Mouse (Mus musculus) forelimb bud, embryonic 11.5 days (tissue): ENCODE measurements around the gene Tigd2.
"Not testable (repeated sequence)": the region's sequence is repeated elsewhere in the genome, so short reads cannot be mapped to it uniquely, and the experiment has no call there.

Source experiments
- DNase-seq: peaks from one replicate; pipeline ENCODE4 v3.0.0-alpha.2; 2012; ENCODE audit warnings: low read depth, low spot score

Tigd2 gene

DNA sequence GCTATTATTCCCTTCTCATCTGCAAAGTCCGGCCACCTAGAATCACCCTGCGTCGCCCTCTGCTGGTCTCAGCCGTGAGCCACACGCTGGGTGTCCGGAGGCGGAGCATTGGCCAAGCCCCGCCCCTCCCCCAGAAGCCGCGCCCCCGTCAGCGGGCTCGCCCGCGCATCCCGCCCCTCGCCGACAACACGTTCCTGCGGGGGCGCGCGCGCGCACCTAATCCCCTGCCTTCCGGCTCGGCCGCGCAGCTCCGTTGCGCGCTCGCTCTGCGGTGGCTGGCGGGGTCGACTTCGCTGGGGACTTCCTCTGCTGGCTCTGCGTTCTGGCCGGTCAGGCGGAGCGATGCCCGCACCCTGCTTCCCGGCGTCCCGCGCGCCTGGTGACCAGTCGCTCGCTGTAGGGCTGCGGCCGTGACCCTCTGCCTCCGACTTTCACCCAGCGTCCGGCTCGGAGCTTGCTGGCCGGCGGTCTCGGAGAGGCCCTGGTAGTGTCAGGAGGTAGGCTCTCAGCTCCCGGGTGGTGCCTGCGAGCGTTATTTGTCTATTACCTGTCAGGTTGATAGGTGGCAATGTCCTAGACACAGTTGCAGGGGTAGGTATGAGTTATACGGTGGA, at the start of gene Tigd2:
TSS of gene Tigd2 (plus strand) at position 186 of the 614 bp plus-strand sequence.
- DNase-seq: peak; percentile 89

DNA sequence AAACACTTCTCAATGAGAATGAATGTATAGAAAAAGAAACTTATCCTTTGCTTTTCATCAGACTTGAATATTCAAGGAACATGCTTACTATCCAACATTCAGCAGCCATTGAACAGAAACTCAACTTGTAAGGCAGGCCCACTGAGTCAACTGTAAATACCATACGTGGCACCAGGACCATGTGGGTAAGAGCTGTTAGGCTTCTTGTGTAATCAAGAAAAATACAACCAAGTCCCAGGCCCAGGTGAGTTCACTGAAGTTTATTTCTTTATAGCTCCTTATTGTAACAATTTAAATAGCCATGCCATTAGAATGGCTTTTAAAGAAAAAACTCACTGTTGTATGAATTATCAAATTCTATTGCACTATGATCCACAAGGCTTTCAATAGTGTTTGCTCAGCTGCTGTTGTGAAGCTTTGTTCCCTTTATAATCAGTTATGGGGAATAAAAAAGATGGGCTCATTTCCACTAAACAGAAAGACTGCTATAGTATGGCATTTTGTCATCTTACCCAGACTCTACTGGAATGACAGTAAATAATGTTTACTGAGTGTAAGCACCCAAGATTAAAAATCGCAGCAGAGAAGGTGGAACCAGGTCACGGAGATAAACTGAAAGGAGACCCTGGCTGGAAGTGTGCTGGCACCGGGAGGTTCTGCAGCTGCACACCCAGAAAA, 46.7 kb upstream of the Tigd2 start:
- no peak for DNase-seq

DNA sequence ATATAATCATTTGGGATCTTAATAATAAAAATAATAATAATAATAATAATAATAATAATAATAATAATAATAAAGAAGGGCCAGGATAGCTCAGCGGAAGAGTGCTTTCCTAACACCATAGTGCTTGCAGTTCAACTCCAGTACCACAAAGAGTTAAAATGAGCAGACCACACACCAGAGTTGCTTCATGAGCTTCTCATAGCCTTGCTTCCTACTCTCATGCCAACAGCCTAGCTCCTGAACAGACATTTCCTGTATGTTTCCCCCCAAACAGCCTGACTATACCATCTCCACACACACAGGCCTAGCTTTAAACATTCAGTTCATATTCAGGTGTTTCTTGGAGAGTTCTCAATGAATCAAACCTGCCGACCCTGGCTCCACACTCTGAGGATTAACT, 45.8 kb upstream of the Tigd2 start:
- DNase-seq: no peak

- no peak for DNase-seq
Measured at GRCm38 (mm10) chr6:59163407-59163806, 45.3 kb upstream of the Tigd2 start.

DNA sequence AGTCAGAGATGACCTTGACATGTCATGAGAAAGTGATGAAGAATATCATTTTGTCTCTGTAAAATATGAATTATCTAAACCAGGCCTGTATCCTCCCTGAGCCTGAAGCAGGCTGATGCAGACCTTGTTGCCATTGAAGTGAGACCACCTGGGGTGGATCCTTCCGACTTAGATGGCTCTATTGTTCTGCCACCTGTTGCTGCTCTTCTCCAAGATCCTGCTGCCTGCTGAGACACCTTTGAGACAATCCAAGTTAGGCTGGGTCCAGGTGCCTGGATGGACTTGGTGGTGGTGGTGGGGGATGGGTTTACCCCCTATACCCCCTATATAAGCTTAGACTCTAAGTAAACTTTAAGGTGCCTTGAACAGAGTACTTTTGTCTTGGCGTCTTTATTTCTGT, 39.7 kb upstream of the Tigd2 start:
- no peak for DNase-seq

- DNase-seq: no peak
Measured at GRCm38 (mm10) chr6:59171230-59171629, 37.4 kb upstream of the Tigd2 start.

- no peak for DNase-seq
Measured at GRCm38 (mm10) chr6:59173940-59174339, 34.7 kb upstream of the Tigd2 start.

GRCm38 (mm10) chr6:59178051-59178450, 30.6 kb upstream of the Tigd2 start:
- no peak for DNase-seq

DNA sequence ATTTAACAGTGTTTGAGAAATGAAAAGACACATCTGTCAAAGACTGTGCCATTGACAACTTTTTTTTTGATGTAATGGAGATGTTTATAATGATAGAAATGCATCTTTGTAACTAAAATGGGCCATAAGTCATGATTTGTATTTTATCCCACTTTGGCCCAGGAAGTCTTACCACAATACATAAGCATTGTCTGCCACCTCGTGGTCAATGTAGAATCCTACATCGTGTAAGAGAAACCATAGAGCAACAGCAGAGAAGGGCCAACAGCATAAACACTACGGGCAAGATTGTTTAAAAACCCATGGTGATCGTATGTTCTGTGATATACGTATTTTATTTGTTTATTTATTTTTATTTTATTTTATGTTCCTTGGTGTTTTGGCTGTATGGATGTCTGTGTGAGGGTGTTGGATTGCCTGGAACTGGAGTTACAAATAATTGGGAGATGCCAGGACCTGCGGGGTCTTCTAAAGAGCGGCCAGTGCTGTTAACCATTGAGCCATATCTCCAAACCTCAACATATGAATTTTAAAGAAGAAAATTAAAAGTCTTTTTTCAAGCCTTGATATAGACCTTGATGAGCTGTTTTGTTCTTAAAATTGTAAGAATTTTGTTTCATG, 28.2 kb upstream of the Tigd2 start:
- DNase-seq: peak; percentile 73

DNA sequence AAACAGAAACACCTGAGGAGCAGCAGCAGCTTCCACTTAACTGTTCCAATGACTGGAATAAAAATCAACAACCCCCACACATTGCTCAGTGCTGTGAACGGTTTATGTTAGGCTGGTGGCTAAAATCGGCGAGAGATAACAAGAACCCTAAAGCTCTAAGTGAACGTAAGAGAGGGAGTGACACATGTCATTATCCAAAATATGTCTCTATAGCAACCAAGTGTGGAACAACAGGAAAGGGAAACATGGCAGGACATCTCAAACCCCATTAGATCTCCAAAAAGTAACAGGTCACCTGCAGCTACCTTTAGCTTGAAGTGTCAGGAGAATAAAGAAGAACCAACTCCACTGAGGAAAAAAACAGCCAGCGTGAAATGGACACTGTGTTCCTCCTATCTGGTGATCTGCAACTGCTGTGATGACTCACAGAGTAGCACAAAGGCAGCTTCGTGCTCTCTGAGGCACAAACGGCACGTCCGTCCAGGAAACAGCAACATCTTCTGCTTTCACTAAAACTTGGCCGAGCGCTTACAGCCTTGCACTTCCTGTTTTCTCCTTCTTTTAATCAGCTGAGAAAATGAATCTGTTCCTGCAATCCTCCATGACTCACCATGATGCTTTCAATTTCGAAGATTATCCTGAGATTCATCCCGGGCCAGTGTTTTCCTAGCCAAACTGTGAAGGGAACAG, 23.5 kb upstream of the Tigd2 start:
- no peak for DNase-seq

GRCm38 (mm10) chr6:59190006-59190405, 18.7 kb upstream of the Tigd2 start:
- DNase-seq: no peak

DNA sequence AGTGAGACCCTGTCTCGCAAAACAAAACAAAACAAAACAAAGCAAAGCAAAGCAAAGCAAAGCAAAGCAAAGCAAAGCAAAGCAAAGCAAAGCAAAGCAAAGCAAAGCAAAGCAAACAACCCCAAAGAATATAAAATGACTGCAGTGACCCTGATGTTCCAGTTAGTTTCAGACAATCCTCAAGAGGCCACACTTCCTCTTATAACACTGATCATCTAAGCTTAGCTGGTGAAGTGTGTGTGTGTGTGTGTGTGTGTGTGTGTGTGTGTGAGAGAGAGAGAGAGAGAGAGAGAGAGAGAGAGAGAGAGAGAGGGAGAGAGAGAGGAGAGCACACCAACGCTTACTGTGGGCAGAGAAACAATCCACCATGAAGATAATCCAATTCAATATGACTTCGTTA, 14.2 kb upstream of the Tigd2 start:
- DNase-seq: not testable (repeated sequence)

GRCm38 (mm10) chr6:59195849-59196635, 12.6 kb upstream of the Tigd2 start:
- DNase-seq: no peak

GRCm38 (mm10) chr6:59196746-59197145, 11.9 kb upstream of the Tigd2 start:
- DNase-seq: no peak

DNA sequence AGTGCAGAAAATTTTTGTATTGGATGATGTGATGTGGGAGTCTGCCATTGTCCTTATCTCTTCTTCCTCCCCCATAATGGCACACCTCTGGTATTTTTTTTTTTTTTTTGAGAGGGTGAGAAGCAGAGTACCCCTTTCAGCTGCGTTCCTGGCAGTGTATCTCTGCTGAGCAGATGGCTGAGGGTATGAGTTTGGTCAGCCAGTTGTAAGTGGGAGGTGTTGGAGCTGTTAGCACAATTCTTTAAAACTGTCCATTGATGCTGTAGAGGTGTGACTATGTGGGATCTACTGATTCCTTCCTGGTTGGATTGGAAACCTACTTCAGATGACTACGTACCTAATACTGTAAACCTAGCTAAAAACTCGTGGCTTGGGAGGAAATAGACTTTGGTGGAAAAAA, 10.3 kb upstream of the Tigd2 start:
- DNase-seq: no peak

DNA sequence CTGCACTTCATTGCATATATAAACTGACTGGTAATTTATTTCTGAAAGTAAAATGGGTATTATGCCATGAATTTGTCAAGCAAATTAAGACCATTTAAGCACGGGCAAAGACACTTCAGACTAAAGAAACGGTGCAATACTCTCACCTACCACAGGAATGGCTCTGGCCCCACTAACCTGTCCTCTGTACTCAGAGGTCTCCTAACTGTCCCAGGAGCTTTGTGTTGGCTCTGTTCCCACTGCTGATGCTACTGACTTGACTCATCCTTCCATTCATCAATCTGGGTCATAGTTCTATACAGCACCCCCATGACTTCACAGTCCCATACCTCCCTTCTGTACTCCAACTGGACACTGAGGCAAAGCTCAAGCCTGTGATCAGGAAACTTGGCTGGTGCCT, 9.6 kb upstream of the Tigd2 start:
- DNase-seq: no peak

GRCm38 (mm10) chr6:59207561-59207960, 1.1 kb upstream of the Tigd2 start:
- no peak for DNase-seq

DNA sequence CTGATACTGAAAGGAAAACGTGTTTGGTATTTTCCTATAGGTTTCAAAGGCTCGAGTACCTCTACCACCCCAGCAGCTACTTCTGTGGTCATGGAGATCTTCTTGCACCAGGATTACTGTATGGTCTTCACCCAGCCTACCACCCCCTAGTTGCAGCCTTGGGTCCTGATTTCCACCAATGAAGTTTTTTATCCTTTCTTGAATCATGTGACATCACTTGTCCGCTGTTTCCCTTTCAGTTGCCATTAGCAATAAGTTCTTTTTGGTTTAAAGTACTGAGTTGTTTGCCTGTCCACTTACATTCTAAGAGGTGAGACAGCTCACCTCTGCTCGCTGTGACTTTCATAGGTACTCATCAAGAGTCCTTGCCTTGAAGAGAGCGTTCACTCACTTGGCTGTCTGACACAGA, 633 bp downstream of the Tigd2 start:
- DNase-seq: peak; percentile 5

DNA sequence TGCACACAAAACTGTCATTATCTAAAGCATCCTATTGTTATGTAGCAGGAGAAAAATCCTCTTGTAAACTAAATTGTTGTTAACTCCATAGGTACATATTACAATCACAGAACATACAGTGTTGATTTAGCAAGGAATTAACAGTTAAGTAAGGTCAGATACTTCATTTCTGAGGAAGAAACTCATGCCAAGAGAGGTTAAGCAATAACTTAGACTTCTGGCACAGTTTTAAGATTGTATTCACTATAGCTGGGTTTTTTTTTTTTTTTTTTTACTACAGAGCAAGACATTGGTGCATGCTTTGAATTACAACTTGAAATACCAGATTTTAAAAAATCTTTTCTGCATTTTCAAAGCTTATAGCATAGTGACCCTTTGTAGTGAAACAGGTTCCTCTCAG, 24.5 kb downstream of the Tigd2 start:
- no peak for DNase-seq

DNA sequence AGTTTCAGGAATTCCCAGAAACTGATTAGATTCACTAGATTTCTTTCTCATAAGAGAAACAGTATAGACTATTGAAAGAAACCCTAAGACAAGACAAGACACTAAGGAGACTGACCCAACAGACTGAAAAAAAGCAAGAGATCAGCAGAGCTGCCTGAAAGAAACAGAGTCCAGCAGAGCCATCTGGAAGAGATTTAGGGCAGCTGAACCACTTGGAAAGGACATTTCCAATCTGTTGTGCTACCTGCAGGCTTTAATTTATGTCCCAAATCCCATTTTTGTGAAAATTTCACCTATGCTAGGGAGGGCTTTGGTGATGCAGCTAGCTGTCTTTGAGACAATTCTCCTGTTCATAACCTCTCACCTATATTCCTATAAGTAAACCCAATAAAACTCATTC, 25.0 kb downstream of the Tigd2 start:
- DNase-seq: no peak

GRCm38 (mm10) chr6:59249675-59250074, 41.0 kb downstream of the Tigd2 start:
- peak; percentile 35 for DNase-seq

DNA sequence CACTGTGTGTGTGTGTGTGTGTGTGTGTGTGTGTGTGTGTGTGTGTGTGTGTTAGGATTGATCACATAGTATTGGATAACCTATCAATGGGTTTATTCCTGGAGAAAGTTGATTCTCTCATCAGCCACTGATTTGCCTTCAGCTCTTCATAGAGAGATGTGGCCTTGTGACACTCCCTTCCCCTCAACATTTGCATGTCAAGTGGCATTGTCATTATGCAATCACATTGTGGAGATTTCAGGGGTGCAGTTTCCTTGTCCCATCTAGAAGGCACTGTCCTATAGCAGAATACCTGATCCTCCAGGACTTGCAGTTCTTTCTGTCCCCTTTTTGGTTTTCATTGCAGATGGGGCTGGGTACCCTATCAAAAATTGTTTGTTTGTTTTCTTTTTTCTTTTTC, 41.9 kb downstream of the Tigd2 start:
- no peak for DNase-seq
